Mouse (Mus musculus) CH12.LX (cell line): ENCODE results near the gene Maml2. TPM values are rescaled to one million over a fixed set of nuclear protein-coding genes. Genes with fewer than 3 reads are reported as not detected.

Experiments
- DNase-seq: peaks from one replicate; pipeline ENCODE4 v3.0.0-alpha.2; 2013; ENCODE audit errors: extremely low read depth
- H3K27ac ChIP-seq: 2 replicates; pipeline ENCODE4 v1.5.1; 2012; ENCODE audit warnings: low read depth, mild to moderate bottlenecking, control low read depth, moderate library complexity; ENCODE audit not compliant: insufficient read depth
- H3K27me3 ChIP-seq: replicated peaks from 2 replicates; pipeline ENCODE3; 2012; ENCODE audit warnings: inconsistent platforms
- H3K36me3 ChIP-seq, 2 experiments: replicated peaks in 1 of 2; 2 replicates each; pipeline versions ENCODE3 to v1.6.1; 2012; ENCODE audit warnings: inconsistent platforms in 1 of 2, low read length in 1 of 2, mild to moderate bottlenecking in 1 of 2, mixed read lengths in 1 of 2, moderate library complexity in 1 of 2; ENCODE audit not compliant: control insufficient read depth in 1 of 2, insufficient read depth in 1 of 2
- H3K4me1 ChIP-seq, 2 experiments: 2 replicates each; pipeline ENCODE4 v1.6.1; 2012; ENCODE audit warnings: inconsistent platforms in 1 of 2, moderate library complexity in 1 of 2; ENCODE audit not compliant: insufficient read depth in 2 of 2, control insufficient read depth in 1 of 2
- H3K4me2 ChIP-seq: 2 replicates; pipeline ENCODE4 v1.6.1; 2012; ENCODE audit warnings: low read depth, mild to moderate bottlenecking, control low read depth; ENCODE audit not compliant: poor library complexity, insufficient read depth, severe bottlenecking
- H3K4me3 ChIP-seq, 3 experiments: fragments of 150-350 bp in 1 of 3; sonication (generic) in 1 of 3; replicated peaks in 1 of 3; 2 replicates each; pipeline versions ENCODE3 to v1.5.1; 2011 to 2012; ENCODE audit warnings: low read depth in 2 of 3, low read length in 2 of 3, mild to moderate bottlenecking in 2 of 3, moderate library complexity in 2 of 3, control low read depth in 1 of 3, improper control_type of control experiment in 1 of 3, inconsistent platforms in 1 of 3, mixed read lengths in 1 of 3; ENCODE audit not compliant: poor library complexity in 1 of 3
- H3K79me2 ChIP-seq: replicated peaks from 2 replicates; pipeline ENCODE4 v1.6.1; 2012; ENCODE audit warnings: mild to moderate bottlenecking, moderate library complexity; ENCODE audit not compliant: control insufficient read depth, poor library complexity, insufficient read depth, severe bottlenecking; ENCODE audit errors: extremely low read depth
- H3K9ac ChIP-seq: 2 replicates; pipeline ENCODE4 v1.6.1; 2012; ENCODE audit warnings: low read depth, mild to moderate bottlenecking, control low read depth, moderate library complexity; ENCODE audit not compliant: insufficient read depth
- H3K9me3 ChIP-seq: replicated peaks from 2 replicates; pipeline ENCODE3; 2012; ENCODE audit warnings: low read length, inconsistent platforms, mixed read lengths
- CHD1 ChIP-seq: IDR thresholded peaks from 2 replicates; pipeline ENCODE4 v1.6.1; 2012; ENCODE audit warnings: low read depth, low read length, improper control_type of control experiment, inconsistent platforms
- CHD2 ChIP-seq: IDR thresholded peaks from 2 replicates; pipeline ENCODE4 v1.6.1; 2011; ENCODE audit warnings: low read length, improper control_type of control experiment
- CTCF ChIP-seq, 2 experiments: IDR thresholded peaks in 1 of 2; conservative IDR thresholded peaks in 1 of 2; 2 replicates each; pipeline ENCODE4 v1.5.1; 2011 to 2012; ENCODE audit warnings: low read depth in 2 of 2, low read length in 2 of 2, improper control_type of control experiment in 1 of 2, inconsistent platforms in 1 of 2, mild to moderate bottlenecking in 1 of 2, moderate library complexity in 1 of 2
- EP300 ChIP-seq: IDR thresholded peaks from 2 replicates; pipeline ENCODE4 v1.6.1; 2011; ENCODE audit warnings: low read length, improper control_type of control experiment
- ETS1 ChIP-seq: conservative IDR thresholded peaks from 2 replicates; pipeline ENCODE4 v1.6.1; 2012; ENCODE audit warnings: low read depth, mild to moderate bottlenecking, inconsistent platforms, low read length, improper control_type of control experiment, moderate library complexity
- GABPA ChIP-seq: IDR thresholded peaks from 2 replicates; pipeline ENCODE4 v1.6.1; 2012; ENCODE audit warnings: low read depth, low read length, improper control_type of control experiment, inconsistent platforms; ENCODE audit not compliant: insufficient replicate concordance
- HCFC1 ChIP-seq: IDR thresholded peaks from 2 replicates; pipeline ENCODE4 v1.6.1; 2012; ENCODE audit warnings: low read depth, mild to moderate bottlenecking, inconsistent platforms, low read length, improper control_type of control experiment
- IRF4 ChIP-seq: IDR thresholded peaks from 2 replicates; pipeline ENCODE4 v1.6.1; 2014; ENCODE audit warnings: low read depth, mild to moderate bottlenecking, inconsistent platforms, low read length, improper control_type of control experiment
- JUN ChIP-seq: IDR thresholded peaks from 2 replicates; pipeline ENCODE4 v1.6.1; 2011; ENCODE audit warnings: low read depth, mild to moderate bottlenecking, low read length, improper control_type of control experiment, moderate library complexity; ENCODE audit not compliant: insufficient read depth
- MAFK ChIP-seq: IDR thresholded peaks from 2 replicates; pipeline ENCODE4 v1.6.1; 2011; ENCODE audit warnings: low read length, improper control_type of control experiment; ENCODE audit not compliant: insufficient replicate concordance
- MAX ChIP-seq: IDR thresholded peaks from 2 replicates; pipeline ENCODE4 v1.6.1; 2011; ENCODE audit warnings: low read length, improper control_type of control experiment
- MXI1 ChIP-seq: IDR thresholded peaks from 2 replicates; pipeline ENCODE4 v1.6.1; 2011; ENCODE audit warnings: mild to moderate bottlenecking, low read depth, low read length, improper control_type of control experiment
- NRF1 ChIP-seq: IDR thresholded peaks from 2 replicates; pipeline ENCODE4 v1.6.1; 2014; ENCODE audit warnings: low read depth, mild to moderate bottlenecking, inconsistent platforms, low read length, improper control_type of control experiment, moderate library complexity
- PAX5 ChIP-seq: IDR thresholded peaks from 2 replicates; pipeline ENCODE4 v1.6.1; 2012; ENCODE audit warnings: low read length, inconsistent platforms, mixed read lengths
- POLR2A ChIP-seq: IDR thresholded peaks from 2 replicates; pipeline ENCODE4 v1.6.1; 2011; ENCODE audit warnings: low read depth, mild to moderate bottlenecking, improper control_type of control experiment, low read length
- RAD21 ChIP-seq: IDR thresholded peaks from 2 replicates; pipeline ENCODE4 v1.6.1; 2011; ENCODE audit warnings: low read depth, mild to moderate bottlenecking, low read length, improper control_type of control experiment, moderate library complexity
- SIN3A ChIP-seq: IDR thresholded peaks from 2 replicates; pipeline ENCODE4 v1.6.1; 2012; ENCODE audit warnings: low read length, improper control_type of control experiment, inconsistent platforms
- SMC3 ChIP-seq: IDR thresholded peaks from 2 replicates; pipeline ENCODE4 v1.6.1; 2011; ENCODE audit warnings: low read depth, low read length, improper control_type of control experiment
- UBTF ChIP-seq: IDR thresholded peaks from 2 replicates; pipeline ENCODE4 v1.6.1; 2012; ENCODE audit warnings: low read depth, mild to moderate bottlenecking, inconsistent platforms, low read length, improper control_type of control experiment, moderate library complexity
- USF1 ChIP-seq: IDR thresholded peaks from 2 replicates; pipeline ENCODE4 v1.6.1; 2014; ENCODE audit warnings: low read depth, mild to moderate bottlenecking, inconsistent platforms, low read length, improper control_type of control experiment
- ZC3H11A ChIP-seq: IDR thresholded peaks from 2 replicates; pipeline ENCODE4 v1.6.1; 2012; ENCODE audit warnings: low read depth, mild to moderate bottlenecking, inconsistent platforms, low read length, improper control_type of control experiment
- ZKSCAN1 ChIP-seq: IDR thresholded peaks from 2 replicates; pipeline ENCODE4 v1.6.1; 2012; ENCODE audit warnings: low read depth, inconsistent platforms, low read length, improper control_type of control experiment, borderline replicate concordance
- ZMIZ1 ChIP-seq: IDR thresholded peaks from 2 replicates; pipeline ENCODE4 v1.6.1; 2012; ENCODE audit warnings: low read depth, mild to moderate bottlenecking, inconsistent platforms, low read length, improper control_type of control experiment
- ZNF384 ChIP-seq: IDR thresholded peaks from 2 replicates; pipeline ENCODE4 v1.6.1; 2012; ENCODE audit warnings: low read depth, low read length, improper control_type of control experiment, inconsistent platforms
- dilution Hi-C: fragments of 300-500 bp; cut with MboI; formaldehyde crosslinking; loops from 2 replicates; pipeline ENCODE4 v1.14.3; 2020; ENCODE audit warnings: low sequenced_read_pairs; ENCODE audit not compliant: extremely low pct_unique_long_range_greater_than_20kb, extremely low pct_ligation_motif_present
- in situ Hi-C: fragments of 300-500 bp; cut with MboI; formaldehyde crosslinking; loops from 3 replicates; pipeline ENCODE4 v1.14.3; 2019; ENCODE audit warnings: low sequenced_read_pairs, low pct_ligation_motif_present, low pct_unique_long_range_greater_than_20kb, mixed read lengths
- polyA plus RNA-seq: library from polyadenylated mRNA; unstranded; fragments of >175 nt; gene quantifications from 2 replicates; pipeline ENCODE4 v1.2.1, GENCODE M21; 2012; ENCODE audit warnings: low read depth; ENCODE audit not compliant: insufficient read length
- total RNA-seq, 2 experiments: library from RNA; depleted of rRNA; stranded (reverse); fragments of 300-350 nt in 1 of 2; fragments of >200 nt in 1 of 2; gene quantifications; 2 replicates each; pipeline ENCODE4 v1.2.3; 2012 to 2014

Maml2 gene
- total and polyA plus RNA-seq, 3 experiments: 5.9 to 9.1 (median 5.9) TPM

- no peak for DNase-seq
- dilution Hi-C loops: no loop called here
- no peak overlapping the region for H3K9ac ChIP-seq
- H3K4me2 ChIP-seq: no peak overlapping the region
- H3K9me3 ChIP-seq: no peaks in the 10 kb centered on the region
- H3K4me3 ChIP-seq: no peak overlapping the region
- no peak for TF ChIP-seq SIN3A
- TF ChIP-seq ZKSCAN1: no peak
- no peak for TF ChIP-seq PAX5
- TF ChIP-seq UBTF: no peak
- TF ChIP-seq CHD2: no peak
- no peak for TF ChIP-seq EP300
- no peak for TF ChIP-seq GABPA
- TF ChIP-seq MAFK: no peak
- TF ChIP-seq ZC3H11A: no peak
- TF ChIP-seq ZMIZ1: no peak
- TF ChIP-seq, all 38 proteins: peak for 0
- H3K27ac ChIP-seq: no peak overlapping the region
- peaks cover 0 to 2% of the 10 kb centered on the region in 2 experiments for H3K36me3 ChIP-seq
- no peaks in the 10 kb centered on the region for H3K27me3 ChIP-seq
- no peaks in the 10 kb centered on the region for H3K79me2 ChIP-seq
- in situ Hi-C loops: no loop called here
- H3K4me1 ChIP-seq: peaks cover 3 to 7% of the 10 kb centered on the region in 2 experiments; a peak in 3 of 4 replicates
Measured at GRCm38 (mm10) chr9:13678026-13678425, 380.3 kb downstream of the Maml2 start.

GRCm38 (mm10) chr9:13679696-13680095, 381.9 kb downstream of the Maml2 start:
- Histone ChIP-seq H3K4me2 (no peak overlapping the region), H3K27ac (no peak overlapping the region), H3K9me3 (no peaks in the 10 kb centered on the region), H3K36me3 (peaks cover 0 to 2% of the 10 kb centered on the region in 2 experiments), H3K9ac (no peak overlapping the region), H3K4me3 (no peak overlapping the region), H3K79me2 (no peaks in the 10 kb centered on the region), H3K4me1 (peaks cover 6 to 23% of the 10 kb centered on the region in 2 experiments), H3K27me3 (no peaks in the 10 kb centered on the region)
- no peak for TF ChIP-seq SMC3
- dilution Hi-C loops (no loop called here), in situ Hi-C loops (no loop called here)
- DNase-seq: no peak

- H3K27ac ChIP-seq: no peak overlapping the region
- TF ChIP-seq CHD1: no peak
- TF ChIP-seq USF1: no peak
- no peak for TF ChIP-seq ZNF384
- no peak for TF ChIP-seq RAD21
- TF ChIP-seq MAX: no peak
- no peak for TF ChIP-seq NRF1
- TF ChIP-seq SMC3: no peak
- no peak for TF ChIP-seq ZC3H11A
- TF ChIP-seq SIN3A: no peak
- no peak for TF ChIP-seq JUN
- no peak for TF ChIP-seq MXI1
- no peak for TF ChIP-seq ETS1
- no peak for TF ChIP-seq ZMIZ1
- no peak for TF ChIP-seq HCFC1
- TF ChIP-seq CTCF (conservative IDR thresholded peaks at IDR 0.05 in 1 of 2, IDR thresholded peaks at IDR 0.05 in 1 of 2; ENCODE audit: low read depth in 2 of 2, low read length in 2 of 2): no peak
- no peak for TF ChIP-seq MAFK
- TF ChIP-seq IRF4: no peak
- no peak for TF ChIP-seq GABPA
- TF ChIP-seq POLR2A: no peak
- dilution Hi-C loops: no loop called here
- no peak overlapping the region for H3K9ac ChIP-seq
- no peaks in the 10 kb centered on the region for H3K79me2 ChIP-seq
- no peaks in the 10 kb centered on the region for H3K27me3 ChIP-seq
- no peak for DNase-seq
- H3K4me3 ChIP-seq: no peak overlapping the region
- H3K4me1 ChIP-seq: peaks cover 6 to 25% of the 10 kb centered on the region in 2 experiments
- in situ Hi-C loops: no loop called here
- H3K4me2 ChIP-seq: no peak overlapping the region
- no peaks in the 10 kb centered on the region for H3K36me3 ChIP-seq
- H3K9me3 ChIP-seq: no peaks in the 10 kb centered on the region
Measured at GRCm38 (mm10) chr9:13681147-13681546, 383.4 kb downstream of the Maml2 start.
